In the genomic region with DNA sequence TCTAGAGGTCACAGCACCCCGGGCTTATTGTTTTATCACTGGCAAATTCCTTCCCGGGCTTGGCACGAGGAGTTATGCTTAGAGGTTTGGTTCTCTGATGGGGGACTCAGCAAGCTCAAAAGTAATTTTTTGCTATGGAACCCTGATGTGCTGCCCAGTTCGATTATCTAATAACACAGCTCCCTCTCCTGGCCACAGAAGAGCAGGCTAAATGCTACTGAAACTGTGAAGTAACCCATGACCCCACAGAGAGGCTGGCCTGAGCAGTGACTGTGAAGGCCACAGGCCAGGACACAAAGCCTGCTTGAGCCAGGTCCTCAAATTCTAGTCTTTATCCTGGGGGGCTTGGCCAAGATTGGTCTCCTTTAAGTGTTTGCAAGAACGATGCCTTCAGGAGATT, we compare ENCODE assay signal across 17 mouse cellular contexts. TPM values are rescaled to one million over a fixed set of nuclear protein-coding genes. Genes with fewer than 3 reads are reported as not detected.
DNase-seq lines count a peak whose midpoint lies in the region; ATAC-seq and TF ChIP-seq lines count a peak whose summit lies in the region.
"Had no signal": no experiment of that assay in that cellular context is flagged by ENCODE, and none has a peak within 500 bp of the region (broad histone marks: within the 10 kb centered on the region; RNA-seq: fewer than 3 reads in every experiment).

No protein-coding gene starts in this region.

- no peak for ATAC-seq in hindbrain, embryonic 11.5 days (ENCODE audit: low FRiP score)
- ATAC-seq in hindbrain, embryonic 14.5 days (ENCODE audit: low FRiP score) = no peak
- ATAC-seq in midbrain, postnatal 0 days (ENCODE audit: low FRiP score) = no peak
- no peak for ATAC-seq in midbrain, embryonic 14.5 days (ENCODE audit: low FRiP score, low TSS enrichment)

- no peak overlapping the region for H3K4me3 ChIP-seq in hindbrain, embryonic 11.5 days (ENCODE audit: low read depth, low read length)
- no peak overlapping the region for H3K4me3 ChIP-seq in hindbrain, embryonic 14.5 days (replicated peaks; ENCODE audit: low read length)
- H3K4me3 ChIP-seq in midbrain, postnatal 0 days (ENCODE audit: low read depth, low read length) = no peak overlapping the region
- no peak overlapping the region for H3K4me3 ChIP-seq in midbrain, embryonic 14.5 days (replicated peaks; ENCODE audit: low read depth, low read length)
- H3K4me3 ChIP-seq: erythroblast, embryonic 14.5 days; limb, embryonic 12.5 days; midbrain, embryonic 12.5 days; neural tube, embryonic 13.5 days had no signal

- no peaks in the 10 kb centered on the region for H3K4me1 ChIP-seq in hindbrain, embryonic 11.5 days (replicated peaks; ENCODE audit: control insufficient read depth, insufficient read depth, low read length)
- no peaks in the 10 kb centered on the region for H3K4me1 ChIP-seq in hindbrain, embryonic 14.5 days (replicated peaks; ENCODE audit: control insufficient read depth, insufficient read depth, low read length)
- no peaks in the 10 kb centered on the region for H3K4me1 ChIP-seq in midbrain, postnatal 0 days (ENCODE audit: insufficient read depth, low read length)
- no peaks in the 10 kb centered on the region for H3K4me1 ChIP-seq in midbrain, embryonic 14.5 days (ENCODE audit: control insufficient read depth, insufficient read depth, low read length)
- H3K4me1 ChIP-seq: limb, embryonic 12.5 days; midbrain, embryonic 12.5 days; neural tube, embryonic 13.5 days had no signal

- peak; percentile 2 for DNase-seq in hindbrain, embryonic 11.5 days (ENCODE audit: low spot score)
- DNase-seq in hindbrain, embryonic 14.5 days (ENCODE audit: low spot score) = no peak
- DNase-seq in midbrain, postnatal 0 days (ENCODE audit: low spot score) = peak; percentile 5
- DNase-seq in midbrain, embryonic 14.5 days = no peak
- DNase-seq in brain, adult 2 months (ENCODE audit: low read depth, low spot score) = peak; percentile 0
- DNase-seq in testis, postnatal 14 days (ENCODE audit: low spot score) = peak; percentile 10
- no peak for DNase-seq in spleen, postnatal 14 days (ENCODE audit: low spot score in 2 of 2)
- DNase-seq: cerebellum, postnatal 14 days; thymus, postnatal 14 days had no signal

- H3K4me2 ChIP-seq in hindbrain, embryonic 11.5 days (replicated peaks; ENCODE audit: low read depth, low read length) = no peak overlapping the region
- no peak overlapping the region for H3K4me2 ChIP-seq in hindbrain, embryonic 14.5 days (replicated peaks)
- no peak overlapping the region for H3K4me2 ChIP-seq in midbrain, postnatal 0 days (ENCODE audit: low read depth, low read length, poor library complexity, severe bottlenecking)
- H3K4me2 ChIP-seq in midbrain, embryonic 14.5 days (ENCODE audit: low read length) = no peak overlapping the region
- H3K4me2 ChIP-seq: heart, embryonic 11.5 days; limb, embryonic 12.5 days; midbrain, embryonic 12.5 days; neural tube, embryonic 13.5 days had no signal

- WGBS in hindbrain, embryonic 11.5 days = 73% methylated on average over 5 of the region's 5 CpGs
- WGBS in hindbrain, embryonic 14.5 days = 79% methylated on average over 5 of the region's 5 CpGs
- WGBS in midbrain, postnatal 0 days = 84% methylated on average over 5 of the region's 5 CpGs
- 80% methylated on average over 5 of the region's 5 CpGs for WGBS in midbrain, embryonic 14.5 days

- peak; percentile 54 for TF ChIP-seq CTCF in midbrain, postnatal 0 days (IDR thresholded peaks at IDR 0.05)

- H3K9me3 ChIP-seq in hindbrain, embryonic 11.5 days (ENCODE audit: control insufficient read depth, low read length) = no peaks in the 10 kb centered on the region
- no peaks in the 10 kb centered on the region for H3K9me3 ChIP-seq in hindbrain, embryonic 14.5 days (ENCODE audit: control insufficient read depth, low read length)
- no peaks in the 10 kb centered on the region for H3K9me3 ChIP-seq in midbrain, postnatal 0 days (ENCODE audit: low read length)
- no peaks in the 10 kb centered on the region for H3K9me3 ChIP-seq in midbrain, embryonic 14.5 days (ENCODE audit: control insufficient read depth, low read length)
- H3K9me3 ChIP-seq: G1E; limb, embryonic 12.5 days; midbrain, embryonic 12.5 days; neural tube, embryonic 13.5 days had no signal

- no peak overlapping the region for H3K9ac ChIP-seq in hindbrain, embryonic 11.5 days (ENCODE audit: low read depth, low read length)
- no peak overlapping the region for H3K9ac ChIP-seq in hindbrain, embryonic 14.5 days
- no peak overlapping the region for H3K9ac ChIP-seq in midbrain, postnatal 0 days (replicated peaks; ENCODE audit: low read length, poor library complexity, severe bottlenecking)
- H3K9ac ChIP-seq in midbrain, embryonic 14.5 days (replicated peaks; ENCODE audit: low read length) = no peak overlapping the region
- H3K9ac ChIP-seq: limb, embryonic 12.5 days; midbrain, embryonic 12.5 days; neural tube, embryonic 13.5 days had no signal

- no peaks in the 10 kb centered on the region for H3K36me3 ChIP-seq in hindbrain, embryonic 11.5 days (ENCODE audit: control insufficient read depth, insufficient read depth, low read length)
- no peaks in the 10 kb centered on the region for H3K36me3 ChIP-seq in hindbrain, embryonic 14.5 days (replicated peaks; ENCODE audit: control insufficient read depth, insufficient read depth)
- no peaks in the 10 kb centered on the region for H3K36me3 ChIP-seq in midbrain, postnatal 0 days (ENCODE audit: insufficient read depth, low read length)
- no peaks in the 10 kb centered on the region for H3K36me3 ChIP-seq in midbrain, embryonic 14.5 days (ENCODE audit: control insufficient read depth, insufficient read depth, low read length)
- H3K36me3 ChIP-seq: G1E; limb, embryonic 12.5 days; midbrain, embryonic 12.5 days; neural tube, embryonic 13.5 days had no signal

- no peaks in the 10 kb centered on the region for H3K27me3 ChIP-seq in hindbrain, embryonic 11.5 days (ENCODE audit: control insufficient read depth, insufficient read depth, low read length)
- H3K27me3 ChIP-seq in hindbrain, embryonic 14.5 days (ENCODE audit: control insufficient read depth, insufficient read depth, low read length) = no peaks in the 10 kb centered on the region
- H3K27me3 ChIP-seq in midbrain, postnatal 0 days (ENCODE audit: insufficient read depth, low read length) = no peaks in the 10 kb centered on the region
- H3K27me3 ChIP-seq in midbrain, embryonic 14.5 days (ENCODE audit: control insufficient read depth, insufficient read depth, low read length) = no peaks in the 10 kb centered on the region
- H3K27me3 ChIP-seq: limb, embryonic 12.5 days; midbrain, embryonic 12.5 days; neural tube, embryonic 13.5 days had no signal

- no peak overlapping the region for H3K27ac ChIP-seq in hindbrain, embryonic 11.5 days (ENCODE audit: low read depth, low read length)
- no peak overlapping the region for H3K27ac ChIP-seq in hindbrain, embryonic 14.5 days
- H3K27ac ChIP-seq in midbrain, postnatal 0 days (ENCODE audit: low read depth, low read length) = no peak overlapping the region
- no peak overlapping the region for H3K27ac ChIP-seq in midbrain, embryonic 14.5 days (replicated peaks; ENCODE audit: low read depth, low read length)
- H3K27ac ChIP-seq: limb, embryonic 12.5 days; midbrain, embryonic 12.5 days; neural tube, embryonic 13.5 days had no signal

RNA-seq across cellular contexts. Expression of a gene that starts 2.2 kb away (rescaled TPM):
- polyA plus RNA-seq in hindbrain, embryonic 11.5 days (2014; fragmentation: Nextera tagmentation; extraction: Ambion mirVana) = not detected in 2 replicates
- polyA plus RNA-seq in hindbrain, embryonic 14.5 days (2014; fragmentation: Nextera tagmentation; extraction: Ambion mirVana) = not detected in 2 replicates
- total RNA-seq in midbrain, postnatal 0 days (2014; rRNA removed) = not detected in 2 replicates
- polyA plus RNA-seq in midbrain, postnatal 0 days (2015; fragmentation: Nextera tagmentation; extraction: Ambion mirVana) = not detected in 2 replicates
- polyA plus RNA-seq in midbrain, embryonic 14.5 days (2014; fragmentation: Nextera tagmentation; extraction: Ambion mirVana) = not detected in 2 replicates
- total RNA-seq: layer of hippocampus, postnatal 10 days had no signal
- polyA plus RNA-seq: erythroblast, embryonic 14.5 days; G1E; heart, embryonic 11.5 days; limb, embryonic 12.5 days; lung, embryonic 16.5 days; midbrain, embryonic 12.5 days; neural tube, embryonic 13.5 days had no signal

RNA-seq across cellular contexts. Expression of a gene that starts 6.7 kb away (rescaled TPM):
- not detected in 2 replicates for polyA plus RNA-seq in hindbrain, embryonic 11.5 days (2014; fragmentation: Nextera tagmentation; extraction: Ambion mirVana)
- not detected in 2 replicates for polyA plus RNA-seq in hindbrain, embryonic 14.5 days (2014; fragmentation: Nextera tagmentation; extraction: Ambion mirVana)
- not detected in 2 replicates for total RNA-seq in midbrain, postnatal 0 days (2014; rRNA removed)
- polyA plus RNA-seq in midbrain, postnatal 0 days (2015; fragmentation: Nextera tagmentation; extraction: Ambion mirVana) = not detected in 2 replicates
- not detected in 2 replicates for polyA plus RNA-seq in midbrain, embryonic 14.5 days (2014; fragmentation: Nextera tagmentation; extraction: Ambion mirVana)
- total RNA-seq: G1E; layer of hippocampus, postnatal 10 days had no signal
- polyA plus RNA-seq: erythroblast, embryonic 14.5 days; G1E; heart, embryonic 11.5 days; limb, embryonic 12.5 days; lung, embryonic 16.5 days; midbrain, embryonic 12.5 days; neural tube, embryonic 13.5 days had no signal

RNA-seq across cellular contexts. Expression of a gene that starts 25.0 kb away (rescaled TPM):
- not detected in 2 replicates for polyA plus RNA-seq in hindbrain, embryonic 11.5 days (2014; fragmentation: Nextera tagmentation; extraction: Ambion mirVana)
- not detected in 2 replicates for polyA plus RNA-seq in hindbrain, embryonic 14.5 days (2014; fragmentation: Nextera tagmentation; extraction: Ambion mirVana)
- total RNA-seq in midbrain, postnatal 0 days (2014; rRNA removed) = not detected in 2 replicates
- not detected in 2 replicates for polyA plus RNA-seq in midbrain, postnatal 0 days (2015; fragmentation: Nextera tagmentation; extraction: Ambion mirVana)
- 0.30 TPM in 1 of 2 replicates, not detected in the other for polyA plus RNA-seq in midbrain, embryonic 14.5 days (2014; fragmentation: Nextera tagmentation; extraction: Ambion mirVana)
- total RNA-seq: layer of hippocampus, postnatal 10 days had no signal
- polyA plus RNA-seq: erythroblast, embryonic 14.5 days; G1E; heart, embryonic 11.5 days; limb, embryonic 12.5 days; lung, embryonic 16.5 days; midbrain, embryonic 12.5 days; neural tube, embryonic 13.5 days had no signal

Comparison
In these comparisons a context has a peak if more than half of its experiments do, and no peak if none do; other contexts are left out.
1. DNase-seq: peak in hindbrain, embryonic 11.5 days (single experiment), midbrain, postnatal 0 days (single experiment), brain, adult 2 months (single experiment) and testis, postnatal 14 days (single experiment); none in hindbrain, embryonic 14.5 days (single experiment), midbrain, embryonic 14.5 days (single experiment) and spleen, postnatal 14 days (0 of 2).